Mouse (Mus musculus): ENCODE results near the gene Cwc27. TPM values are rescaled to one million over a fixed set of nuclear protein-coding genes. Genes with fewer than 3 reads are reported as not detected.

Gene Cwc27
- polyA plus RNA-seq, 1 experiment: 4.3 TPM

DNA sequence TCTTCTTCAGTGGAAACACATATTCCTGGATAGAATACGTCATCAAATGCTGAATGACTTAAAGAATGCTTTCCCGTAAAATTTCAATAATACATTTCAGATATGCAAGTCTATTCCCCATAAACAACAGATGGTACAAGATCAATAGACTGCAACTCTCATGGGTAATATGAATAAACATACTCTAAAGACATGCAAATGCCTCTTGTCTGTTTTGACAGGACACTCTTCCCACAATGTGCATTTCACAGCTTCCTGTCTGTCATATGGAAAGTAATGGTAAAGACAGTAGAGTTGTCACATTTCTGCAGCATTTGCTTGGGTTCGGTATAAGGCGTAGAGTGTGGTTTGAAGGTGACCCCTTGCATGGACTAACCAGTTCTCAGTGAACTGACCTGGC lies 29.7 kb downstream of the Cwc27 start:
- H3K4me1 ChIP-seq (ENCODE audit: control insufficient read depth, insufficient read depth, low read length): no peaks in the 10 kb centered on the region
- H3K27ac ChIP-seq (ENCODE audit: insufficient read depth, low read depth, low read length): no peak overlapping the region
- H3K4me3 ChIP-seq (ENCODE audit: insufficient read depth, low read depth, low read length): no peak overlapping the region
- no peak for TF ChIP-seq CTCF (conservative IDR thresholded peaks at IDR 0.05; ENCODE audit: insufficient read depth, insufficient read length, low read depth, low read length)
- TF ChIP-seq POLR2A (IDR thresholded peaks at IDR 0.05; ENCODE audit: low read depth, low read length): no peak
- H3K36me3 ChIP-seq (ENCODE audit: control insufficient read depth, insufficient read depth, low read length): peaks cover 2% of the 10 kb centered on the region; the same call in 1 of the 2 replicates
- WGBS: 97% methylated on average over 4 of the region's 4 CpGs
- H3K27me3 ChIP-seq (replicated peaks; ENCODE audit: control insufficient read depth, insufficient read depth, low read length): no peaks in the 10 kb centered on the region
- DNase-seq: no peak

DNA sequence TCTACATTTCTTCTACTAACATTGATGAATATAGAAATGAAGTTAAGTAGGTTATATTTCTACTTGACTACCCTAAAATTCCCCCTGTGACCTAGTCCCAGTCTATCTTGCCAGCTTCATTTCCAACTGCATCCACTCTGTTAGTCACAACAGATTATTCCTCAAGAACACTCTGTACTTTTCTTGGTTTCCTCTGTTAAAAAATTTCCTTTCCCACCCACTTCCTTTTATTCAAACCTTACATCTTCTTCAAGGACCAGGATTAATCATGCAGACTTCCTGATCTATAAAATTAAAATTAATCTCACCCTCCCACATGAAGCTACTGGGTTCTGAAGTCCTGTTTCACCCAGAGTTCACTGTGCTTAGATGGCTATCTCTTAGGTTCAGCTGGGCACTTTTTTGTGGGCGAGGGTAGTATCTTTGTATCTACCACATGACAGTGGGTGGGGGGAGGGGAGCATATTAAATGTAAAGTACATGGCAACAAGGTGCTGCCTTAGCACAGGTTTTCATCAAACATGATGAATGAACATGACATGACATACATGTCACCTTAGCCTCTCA lies 37.8 kb downstream of the Cwc27 start:
- H3K27ac ChIP-seq (ENCODE audit: insufficient read depth, low read depth, low read length): no peak overlapping the region
- DNase-seq: peak; percentile 23
- WGBS: 73% methylated on average over 1 of the region's 1 CpGs

DNA sequence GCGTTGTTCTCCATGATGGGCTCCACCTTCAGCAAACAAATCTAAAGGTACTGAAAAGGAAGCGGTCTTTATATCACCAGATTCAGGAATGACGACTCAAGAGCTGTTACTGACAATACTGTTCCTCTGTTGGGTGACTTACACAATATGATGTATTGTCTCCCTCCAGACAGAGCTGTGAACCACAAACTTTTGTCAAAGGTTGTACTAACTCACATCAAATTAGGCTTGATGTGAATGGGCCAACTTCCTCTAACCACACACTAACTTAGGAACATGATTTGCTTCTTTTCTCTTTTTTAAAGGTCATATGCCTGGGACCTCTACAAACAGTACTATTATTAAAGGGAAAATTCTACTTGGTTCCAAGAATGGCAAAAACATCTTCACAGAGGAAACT lies 53.7 kb downstream of the Cwc27 start:
- no peaks in the 10 kb centered on the region for H3K4me1 ChIP-seq (ENCODE audit: control insufficient read depth, insufficient read depth, low read length)
- H3K4me3 ChIP-seq (ENCODE audit: insufficient read depth, low read depth, low read length): no peak overlapping the region
- no peaks in the 10 kb centered on the region for H3K27me3 ChIP-seq (replicated peaks; ENCODE audit: control insufficient read depth, insufficient read depth, low read length)
- WGBS: 82% methylated on average over 3 of the region's 3 CpGs
- no peak for TF ChIP-seq POLR2A (IDR thresholded peaks at IDR 0.05; ENCODE audit: low read depth, low read length)
- TF ChIP-seq CTCF (conservative IDR thresholded peaks at IDR 0.05; ENCODE audit: insufficient read depth, insufficient read length, low read depth, low read length): no peak
- H3K27ac ChIP-seq (ENCODE audit: insufficient read depth, low read depth, low read length): no peak overlapping the region
- H3K36me3 ChIP-seq (ENCODE audit: control insufficient read depth, insufficient read depth, low read length): no peaks in the 10 kb centered on the region
- DNase-seq: no peak

More for the DNA sequence above, 37.8 kb downstream of the Cwc27 start:
- TF ChIP-seq POLR2A (IDR thresholded peaks at IDR 0.05; ENCODE audit: low read depth, low read length) (no peak), CTCF (conservative IDR thresholded peaks at IDR 0.05; ENCODE audit: insufficient read depth, insufficient read length, low read depth, low read length) (no peak)
- H3K4me1 ChIP-seq (ENCODE audit: control insufficient read depth, insufficient read depth, low read length): no peaks in the 10 kb centered on the region
- H3K4me3 ChIP-seq (ENCODE audit: insufficient read depth, low read depth, low read length): no peak overlapping the region
- H3K27me3 ChIP-seq (replicated peaks; ENCODE audit: control insufficient read depth, insufficient read depth, low read length): no peaks in the 10 kb centered on the region
- H3K36me3 ChIP-seq (ENCODE audit: control insufficient read depth, insufficient read depth, low read length): peaks cover 2% of the 10 kb centered on the region; the same call in 1 of the 2 replicates

DNA sequence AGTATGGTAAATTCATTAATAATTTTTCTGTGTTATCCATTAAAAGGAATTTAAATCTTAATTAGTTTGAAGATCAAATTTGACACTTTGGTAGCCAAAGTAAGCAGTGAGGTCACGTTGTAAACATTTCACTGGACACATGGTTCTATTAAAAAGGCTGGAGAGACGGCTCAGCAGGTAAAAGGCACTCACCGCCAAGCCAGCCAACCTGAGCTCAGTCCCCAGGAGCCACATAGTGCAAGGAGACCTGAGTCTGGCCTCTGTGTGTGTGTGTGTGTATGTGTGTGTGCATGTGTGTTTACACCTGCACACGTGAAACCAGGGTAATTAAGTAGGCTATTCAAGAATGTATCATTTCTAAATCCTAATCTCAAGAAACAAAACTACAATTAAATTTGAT lies 54.5 kb downstream of the Cwc27 start:
- Histone ChIP-seq H3K27me3 (replicated peaks; ENCODE audit: control insufficient read depth, insufficient read depth, low read length) (no peaks in the 10 kb centered on the region), H3K27ac (ENCODE audit: insufficient read depth, low read depth, low read length) (no peak overlapping the region), H3K4me3 (ENCODE audit: insufficient read depth, low read depth, low read length) (no peak overlapping the region), H3K36me3 (ENCODE audit: control insufficient read depth, insufficient read depth, low read length) (no peaks in the 10 kb centered on the region), H3K4me1 (ENCODE audit: control insufficient read depth, insufficient read depth, low read length) (no peaks in the 10 kb centered on the region)
- no peak for DNase-seq
- WGBS: 94% methylated on average over 4 of the region's 4 CpGs
- no peak for TF ChIP-seq CTCF (conservative IDR thresholded peaks at IDR 0.05; ENCODE audit: insufficient read depth, insufficient read length, low read depth, low read length)
- no peak for TF ChIP-seq POLR2A (IDR thresholded peaks at IDR 0.05; ENCODE audit: low read depth, low read length)

DNA sequence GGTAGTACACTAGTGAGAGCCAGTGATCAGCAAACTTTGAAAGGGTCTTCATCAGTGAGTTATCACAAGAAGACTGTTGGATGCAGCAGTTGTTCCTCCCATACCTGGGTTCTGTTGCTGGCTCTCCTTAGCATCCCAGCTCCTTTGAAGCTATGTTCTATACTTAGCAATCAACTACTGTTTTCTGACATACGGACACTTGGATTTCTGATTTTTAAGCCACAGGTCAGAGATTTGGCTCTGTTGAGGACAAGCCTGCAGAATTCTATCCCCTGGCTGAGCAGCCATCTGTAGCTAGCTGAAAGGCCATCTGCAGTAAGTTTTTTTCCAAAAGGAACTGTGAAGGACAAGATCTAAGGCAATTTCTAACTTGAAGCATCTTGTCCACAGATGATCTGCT lies 57.6 kb downstream of the Cwc27 start:
- no peaks in the 10 kb centered on the region; the same call in 1 of the 2 replicates for H3K4me1 ChIP-seq (ENCODE audit: control insufficient read depth, insufficient read depth, low read length)
- DNase-seq: no peak
- WGBS: 100% methylated on average over 1 of the region's 1 CpGs
- H3K27ac ChIP-seq (ENCODE audit: insufficient read depth, low read depth, low read length): no peak overlapping the region
- H3K36me3 ChIP-seq (ENCODE audit: control insufficient read depth, insufficient read depth, low read length): no peaks in the 10 kb centered on the region
- TF ChIP-seq POLR2A (IDR thresholded peaks at IDR 0.05; ENCODE audit: low read depth, low read length) (no peak), CTCF (conservative IDR thresholded peaks at IDR 0.05; ENCODE audit: insufficient read depth, insufficient read length, low read depth, low read length) (no peak)
- no peak overlapping the region for H3K4me3 ChIP-seq (ENCODE audit: insufficient read depth, low read depth, low read length)
- no peaks in the 10 kb centered on the region for H3K27me3 ChIP-seq (replicated peaks; ENCODE audit: control insufficient read depth, insufficient read depth, low read length)

DNA sequence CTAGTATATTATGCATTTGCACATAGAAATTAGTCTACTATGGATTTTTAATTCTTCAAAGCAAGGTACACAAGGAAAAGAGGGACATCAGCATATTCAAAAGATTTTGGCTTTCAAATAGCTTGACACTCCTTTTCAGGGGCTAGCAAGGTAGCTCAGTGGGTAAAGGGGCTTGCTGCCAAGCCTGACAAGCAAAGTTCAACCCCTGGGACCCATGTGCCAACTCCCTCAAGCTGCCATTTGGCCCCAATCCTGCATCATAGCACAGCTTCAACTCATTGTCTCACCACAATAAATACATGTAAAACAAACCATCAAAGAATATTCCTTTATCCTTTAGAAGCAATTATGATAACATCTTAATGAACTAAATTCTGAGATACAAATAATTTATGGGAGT lies 69.9 kb downstream of the Cwc27 start:
- DNase-seq: no peak
- H3K27ac ChIP-seq (ENCODE audit: insufficient read depth, low read depth, low read length): no peak overlapping the region
- TF ChIP-seq CTCF (conservative IDR thresholded peaks at IDR 0.05; ENCODE audit: insufficient read depth, insufficient read length, low read depth, low read length): no peak
- TF ChIP-seq POLR2A (IDR thresholded peaks at IDR 0.05; ENCODE audit: low read depth, low read length): no peak
- H3K36me3 ChIP-seq (ENCODE audit: control insufficient read depth, insufficient read depth, low read length): no peaks in the 10 kb centered on the region
- H3K4me3 ChIP-seq (ENCODE audit: insufficient read depth, low read depth, low read length): no peak overlapping the region
- H3K4me1 ChIP-seq (ENCODE audit: control insufficient read depth, insufficient read depth, low read length): no peaks in the 10 kb centered on the region
- no peaks in the 10 kb centered on the region for H3K27me3 ChIP-seq (replicated peaks; ENCODE audit: control insufficient read depth, insufficient read depth, low read length)

DNA sequence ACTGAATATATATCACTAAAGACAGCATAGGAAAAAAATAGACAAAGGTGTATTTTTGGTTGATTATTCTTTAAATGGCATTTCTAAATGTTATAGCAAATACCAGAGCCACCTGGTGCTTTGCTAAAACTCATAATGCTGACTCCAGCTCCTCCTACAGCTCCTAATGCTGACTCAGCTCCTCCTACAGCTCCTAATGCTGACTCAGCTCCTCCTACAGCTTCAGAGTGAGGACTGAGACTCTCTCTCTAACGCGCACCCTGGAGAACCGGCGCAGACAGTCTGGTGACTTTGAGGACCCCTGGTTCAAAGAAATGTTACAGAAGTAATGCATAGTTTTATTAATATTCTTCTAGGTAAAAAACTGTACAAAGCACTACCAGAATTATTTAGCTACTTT lies 74.1 kb downstream of the Cwc27 start:
- 80% methylated on average over 4 of the region's 4 CpGs for WGBS

More for the DNA sequence above, 74.1 kb downstream of the Cwc27 start:
- Histone ChIP-seq H3K36me3 (ENCODE audit: control insufficient read depth, insufficient read depth, low read length) (no peaks in the 10 kb centered on the region), H3K4me1 (ENCODE audit: control insufficient read depth, insufficient read depth, low read length) (no peaks in the 10 kb centered on the region), H3K27ac (ENCODE audit: insufficient read depth, low read depth, low read length) (no peak overlapping the region), H3K4me3 (ENCODE audit: insufficient read depth, low read depth, low read length) (no peak overlapping the region), H3K27me3 (replicated peaks; ENCODE audit: control insufficient read depth, insufficient read depth, low read length) (no peaks in the 10 kb centered on the region)
- DNase-seq: no peak
- TF ChIP-seq CTCF (conservative IDR thresholded peaks at IDR 0.05; ENCODE audit: insufficient read depth, insufficient read length, low read depth, low read length) (no peak), POLR2A (IDR thresholded peaks at IDR 0.05; ENCODE audit: low read depth, low read length) (no peak)

Measured in kidney, adult 2 months (tissue).